Mouse (Mus musculus) heart, postnatal 0 days (tissue): Measurements from ENCODE around the gene Tmem50b.

Experiments
- CTCF ChIP-seq: IDR thresholded peaks from 2 replicates; pipeline ENCODE4 v1.5.1; 2016; ENCODE audit warnings: antibody characterized with exemption, control low read depth, low read depth
- EP300 ChIP-seq: IDR thresholded peaks from 2 replicates; pipeline ENCODE4 v1.6.1; 2016; ENCODE audit warnings: antibody characterized with exemption, low read depth

DNA sequence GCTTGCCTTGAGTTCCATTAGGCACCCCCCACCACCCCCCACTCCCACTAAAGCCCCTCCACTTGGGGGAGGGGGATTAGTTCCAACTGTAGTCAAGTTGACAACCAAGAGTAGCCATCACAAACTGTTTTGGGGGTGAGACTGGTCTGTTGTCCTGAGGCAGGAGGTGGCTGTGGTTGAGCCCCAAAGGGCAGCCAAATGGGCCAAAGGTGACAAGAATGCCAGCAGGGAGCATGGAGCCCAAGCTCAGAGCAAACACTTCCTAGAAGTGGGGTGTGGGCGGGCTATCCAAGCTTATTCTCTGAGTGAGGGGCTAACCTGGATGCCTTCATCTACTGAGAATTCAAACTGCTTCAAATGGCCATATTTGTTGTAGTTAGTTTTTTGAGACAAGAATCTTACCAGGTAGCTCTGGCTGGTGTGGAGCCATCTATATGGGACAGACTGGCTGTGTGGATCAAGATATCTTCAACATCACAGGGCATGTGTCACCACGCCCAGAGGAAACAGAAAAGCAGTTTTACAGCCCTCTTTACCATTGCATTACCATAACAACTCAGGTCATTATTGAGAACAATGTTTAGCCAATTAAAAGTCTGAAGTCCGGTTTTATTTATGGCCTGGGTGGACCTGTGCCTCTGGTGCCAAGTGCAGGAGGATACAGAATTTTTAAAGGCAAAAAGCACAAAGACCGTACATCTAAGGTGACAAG lies 32.9 kb downstream of the Tmem50b start:
- TF ChIP-seq CTCF (no peak), EP300 (no peak)
